Mouse (Mus musculus) myocyte (in vitro differentiated cells): ENCODE measurements around the gene Tada2a. TPM values are rescaled to one million over a fixed set of nuclear protein-coding genes. Genes with fewer than 3 reads are reported as not detected.

Experiments used
- H3K27me3 ChIP-seq: one replicate; pipeline ENCODE4 v1.6.1; 2011; ENCODE audit not compliant: control insufficient read depth, insufficient read depth, insufficient read length
- H3K36me3 ChIP-seq: one replicate; pipeline ENCODE4 v1.6.1; 2011; ENCODE audit not compliant: control insufficient read depth, insufficient read depth
- H3K4me2 ChIP-seq: one replicate; pipeline ENCODE4 v1.6.1; 2011; ENCODE audit warnings: low read depth, control low read depth
- H3K4me3 ChIP-seq: one replicate; pipeline ENCODE4 v1.5.1; 2011; ENCODE audit warnings: mild to moderate bottlenecking, control low read depth, moderate library complexity
- H3K79me2 ChIP-seq: one replicate; pipeline ENCODE4 v1.6.1; 2011; ENCODE audit not compliant: control insufficient read depth, insufficient read depth
- H3ac ChIP-seq: one replicate; pipeline ENCODE4 v1.6.1; 2011; ENCODE audit not compliant: control insufficient read depth, insufficient read length
- CEBPB ChIP-seq: IDR thresholded peaks from 2 replicates; pipeline ENCODE4 v1.6.1; 2011; ENCODE audit warnings: mild to moderate bottlenecking, moderate library complexity; ENCODE audit not compliant: poor library complexity, insufficient read depth, severe bottlenecking
- E2F4 ChIP-seq: IDR thresholded peaks from one replicate; pipeline ENCODE4 v1.6.1; 2011; ENCODE audit warnings: mild to moderate bottlenecking, control low read depth, moderate library complexity; ENCODE audit not compliant: insufficient read depth
- MAX ChIP-seq: IDR thresholded peaks from one replicate; pipeline ENCODE4 v1.6.1; 2011; ENCODE audit warnings: low read depth, mild to moderate bottlenecking, control low read depth
- MYOD1 ChIP-seq, 3 experiments: IDR thresholded peaks; one replicate each; pipeline ENCODE4 v1.6.1; 2011; ENCODE audit warnings: control low read depth in 2 of 3, low read depth in 2 of 3, mild to moderate bottlenecking in 2 of 3, moderate library complexity in 1 of 3; ENCODE audit not compliant: insufficient read length in 2 of 3, control insufficient read depth in 1 of 3
- MYOG ChIP-seq, 3 experiments: IDR thresholded peaks; one replicate each; pipeline ENCODE4 v1.6.1; 2011; ENCODE audit warnings: control low read depth in 2 of 3, low read depth in 2 of 3, mild to moderate bottlenecking in 2 of 3; ENCODE audit not compliant: insufficient read length in 2 of 3, control insufficient read depth in 1 of 3, insufficient read depth in 1 of 3
- POLR2A ChIP-seq: IDR thresholded peaks from one replicate; pipeline ENCODE4 v1.6.1; 2011; ENCODE audit warnings: low read depth, mild to moderate bottlenecking, control low read depth, moderate library complexity; ENCODE audit not compliant: insufficient read length
- POLR2AphosphoS2 ChIP-seq: IDR thresholded peaks from one replicate; pipeline ENCODE4 v1.6.1; 2011; ENCODE audit warnings: low read depth, control low read depth; ENCODE audit not compliant: insufficient read length
- REST ChIP-seq: IDR thresholded peaks from one replicate; pipeline ENCODE4 v1.6.1; 2011; ENCODE audit warnings: mild to moderate bottlenecking, control low read depth, moderate library complexity; ENCODE audit not compliant: insufficient read depth, insufficient read length
- SRF ChIP-seq: IDR thresholded peaks from one replicate; pipeline ENCODE4 v1.6.1; 2011; ENCODE audit warnings: low read depth; ENCODE audit not compliant: control insufficient read depth, insufficient read length
- TCF12 ChIP-seq: IDR thresholded peaks from one replicate; pipeline ENCODE4 v1.6.1; 2011; ENCODE audit warnings: mild to moderate bottlenecking, control low read depth; ENCODE audit not compliant: poor library complexity, insufficient read depth, severe bottlenecking
- TCF3 ChIP-seq: IDR thresholded peaks from one replicate; pipeline ENCODE4 v1.6.1; 2011; ENCODE audit warnings: low read depth, control low read depth; ENCODE audit not compliant: insufficient read length
- USF1 ChIP-seq: IDR thresholded peaks from one replicate; pipeline ENCODE4 v1.6.1; 2011; ENCODE audit warnings: low read depth, mild to moderate bottlenecking, control low read depth, moderate library complexity
- polyA plus RNA-seq: library from polyadenylated mRNA; unstranded; fragments of >200 nt; fragmentation: generic; extraction: Trizol; gene quantifications from one replicate; pipeline ENCODE4 v1.2.1, GENCODE M21; 2012; ENCODE audit warnings: missing spikeins

Gene Tada2a
- polyA plus RNA-seq, 1 experiment: 12.4 TPM

DNA sequence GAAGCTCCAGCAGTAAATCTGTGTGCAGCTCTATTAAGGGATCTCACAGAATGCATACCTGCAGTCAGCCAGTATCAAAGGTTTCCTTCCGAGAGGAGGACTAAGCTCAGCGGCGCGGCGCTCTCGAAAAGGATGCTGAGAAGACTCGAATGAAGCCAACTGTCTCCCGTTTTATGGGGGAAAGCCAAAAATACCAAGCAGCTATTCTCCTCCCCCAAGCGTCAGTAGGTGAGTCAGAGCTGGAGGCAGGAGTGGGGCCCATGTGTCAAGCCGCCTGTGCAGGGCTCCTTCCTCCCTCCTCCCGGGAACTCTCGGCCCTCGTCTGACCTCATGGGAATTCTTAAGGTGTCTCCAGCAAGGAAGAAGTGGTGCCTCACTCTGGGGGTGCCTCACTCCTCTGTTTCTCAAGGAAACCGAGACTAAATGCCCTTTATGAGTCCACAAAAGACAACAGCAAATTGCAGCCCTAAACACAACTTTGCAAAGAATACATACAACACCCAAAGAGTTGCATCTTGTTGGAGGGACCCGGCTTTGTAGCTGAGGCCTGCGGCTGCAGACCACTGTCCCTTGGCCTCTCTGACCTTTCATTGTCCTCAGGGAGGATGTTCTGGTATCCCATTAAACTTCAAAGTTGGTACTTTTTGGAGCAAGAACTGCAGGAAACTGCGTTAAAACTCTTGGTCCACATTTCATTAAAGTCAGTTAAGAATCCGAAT lies 62.3 kb downstream of the Tada2a start:
- TF ChIP-seq REST: no peak
- no peak for TF ChIP-seq SRF
- no peak for TF ChIP-seq CEBPB
- TF ChIP-seq MYOG (IDR thresholded peaks at IDR 0.05; ENCODE audit: control insufficient read depth in 1 of 3, insufficient read depth in 1 of 3, insufficient read length in 2 of 3, low read depth in 2 of 3): peak in 1 of 3 experiments; percentile 55
- TF ChIP-seq POLR2A: peak; percentile 55
- TF ChIP-seq MYOD1 (IDR thresholded peaks at IDR 0.05; ENCODE audit: control insufficient read depth in 1 of 3, insufficient read length in 2 of 3, low read depth in 2 of 3): peak in 1 of 3 experiments; percentile 44
- TF ChIP-seq E2F4: no peak
- no peak for TF ChIP-seq TCF12
- TF ChIP-seq POLR2AphosphoS2: no peak
- no peak for TF ChIP-seq USF1
- no peak for TF ChIP-seq MAX
- TF ChIP-seq TCF3: no peak
- H3K36me3 ChIP-seq: no peaks in the 10 kb centered on the region
- peak overlapping the region; percentile 57 for H3K4me3 ChIP-seq
- peaks cover 39% of the 10 kb centered on the region for H3K79me2 ChIP-seq
- peak overlapping the region; percentile 82 for H3ac ChIP-seq
- no peaks in the 10 kb centered on the region for H3K27me3 ChIP-seq
- peak overlapping the region; percentile 89 for H3K4me2 ChIP-seq

- Histone ChIP-seq H3K4me3 (peak overlapping the region; percentile 57), H3ac (no peak overlapping the region), H3K4me2 (peak overlapping the region; percentile 89), H3K27me3 (no peaks in the 10 kb centered on the region), H3K36me3 (no peaks in the 10 kb centered on the region), H3K79me2 (peaks cover 49% of the 10 kb centered on the region)
- TF ChIP-seq REST (no peak), CEBPB (no peak)
Observed at GRCm38 (mm10) chr11:84066071-84066481, 63.3 kb downstream of the Tada2a start.

DNA sequence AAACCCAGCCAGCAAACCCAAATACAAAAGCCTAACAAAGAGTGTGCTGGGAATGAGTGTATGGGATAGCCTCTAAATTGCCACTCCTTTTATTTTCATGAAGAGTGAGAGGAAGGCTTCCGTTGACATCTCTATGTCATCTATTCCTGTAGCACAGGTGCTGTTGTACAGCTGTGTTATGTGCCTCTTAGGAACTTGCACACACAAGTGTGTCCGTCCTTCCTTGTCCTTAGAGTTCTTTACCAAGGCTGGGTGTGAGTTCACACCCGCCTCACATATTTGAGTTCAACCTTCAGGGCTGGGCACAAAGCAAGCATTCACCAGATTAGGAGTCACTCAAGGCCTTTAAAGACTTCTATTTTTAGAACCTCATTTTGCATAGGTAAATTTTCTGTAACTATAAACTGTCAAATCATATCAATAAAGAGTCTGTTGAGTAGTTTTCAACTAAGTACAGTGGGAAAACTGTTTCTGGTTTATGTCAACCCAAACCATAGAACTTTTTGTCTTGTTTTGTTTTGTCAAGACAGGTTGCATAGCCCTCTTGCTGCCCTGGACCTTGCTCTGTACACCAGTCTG lies 65.7 kb downstream of the Tada2a start:
- Histone ChIP-seq H3K79me2 (peaks cover 71% of the 10 kb centered on the region), H3K4me2 (peak overlapping the region; percentile 74), H3K27me3 (no peaks in the 10 kb centered on the region), H3K36me3 (peaks cover 2% of the 10 kb centered on the region), H3K4me3 (no peak overlapping the region), H3ac (no peak overlapping the region)
- no peak for TF ChIP-seq CEBPB
- no peak for TF ChIP-seq MAX
- peak in 1 of 3 experiments; percentile 25 for TF ChIP-seq MYOD1 (IDR thresholded peaks at IDR 0.05; ENCODE audit: control insufficient read depth in 1 of 3, insufficient read length in 2 of 3, low read depth in 2 of 3)

- H3K4me3 ChIP-seq: no peak overlapping the region
- no peak overlapping the region for H3ac ChIP-seq
- H3K4me2 ChIP-seq: peak overlapping the region; percentile 74
- H3K79me2 ChIP-seq: peaks cover 77% of the 10 kb centered on the region
- H3K36me3 ChIP-seq: peaks cover 6% of the 10 kb centered on the region
- TF ChIP-seq MYOG (IDR thresholded peaks at IDR 0.05; ENCODE audit: control insufficient read depth in 1 of 3, insufficient read depth in 1 of 3, insufficient read length in 2 of 3, low read depth in 2 of 3): peak in 2 of 3 experiments; percentile 75 to 94
- no peak for TF ChIP-seq POLR2AphosphoS2
- TF ChIP-seq POLR2A: peak; percentile 31
- peak; percentile 48 for TF ChIP-seq TCF3
- no peak for TF ChIP-seq TCF12
- peak; percentile 20 to 93 (median 86) for TF ChIP-seq MYOD1 (IDR thresholded peaks at IDR 0.05; ENCODE audit: control insufficient read depth in 1 of 3, insufficient read length in 2 of 3, low read depth in 2 of 3)
- TF ChIP-seq REST: no peak
- TF ChIP-seq USF1: no peak
- no peaks in the 10 kb centered on the region for H3K27me3 ChIP-seq
Observed at GRCm38 (mm10) chr11:84062805-84063204, 66.6 kb downstream of the Tada2a start.

- Histone ChIP-seq H3K36me3 (peaks cover 6% of the 10 kb centered on the region), H3K4me2 (no peak overlapping the region), H3K79me2 (peaks cover 86% of the 10 kb centered on the region), H3K4me3 (no peak overlapping the region), H3K27me3 (no peaks in the 10 kb centered on the region), H3ac (no peak overlapping the region)
- no peak for TF ChIP-seq POLR2A
- no peak for TF ChIP-seq MYOG (IDR thresholded peaks at IDR 0.05; ENCODE audit: control insufficient read depth in 1 of 3, insufficient read depth in 1 of 3, insufficient read length in 2 of 3, low read depth in 2 of 3)
- TF ChIP-seq SRF: no peak
- no peak for TF ChIP-seq MAX
- no peak for TF ChIP-seq USF1
- no peak for TF ChIP-seq POLR2AphosphoS2
- no peak for TF ChIP-seq CEBPB
- no peak for TF ChIP-seq E2F4
- no peak for TF ChIP-seq TCF3
- no peak for TF ChIP-seq REST
- TF ChIP-seq TCF12: no peak
- TF ChIP-seq MYOD1 (IDR thresholded peaks at IDR 0.05; ENCODE audit: control insufficient read depth in 1 of 3, insufficient read length in 2 of 3, low read depth in 2 of 3): no peak
Observed at GRCm38 (mm10) chr11:84061881-84062280, 67.5 kb downstream of the Tada2a start.
